Mouse (Mus musculus): ENCODE data around the gene Arsg. TPM values are rescaled to one million over a fixed set of nuclear protein-coding genes. Genes with fewer than 3 reads are reported as not detected.

Gene Arsg
- polyA plus RNA-seq, 1 experiment = 5.8 TPM

DNA sequence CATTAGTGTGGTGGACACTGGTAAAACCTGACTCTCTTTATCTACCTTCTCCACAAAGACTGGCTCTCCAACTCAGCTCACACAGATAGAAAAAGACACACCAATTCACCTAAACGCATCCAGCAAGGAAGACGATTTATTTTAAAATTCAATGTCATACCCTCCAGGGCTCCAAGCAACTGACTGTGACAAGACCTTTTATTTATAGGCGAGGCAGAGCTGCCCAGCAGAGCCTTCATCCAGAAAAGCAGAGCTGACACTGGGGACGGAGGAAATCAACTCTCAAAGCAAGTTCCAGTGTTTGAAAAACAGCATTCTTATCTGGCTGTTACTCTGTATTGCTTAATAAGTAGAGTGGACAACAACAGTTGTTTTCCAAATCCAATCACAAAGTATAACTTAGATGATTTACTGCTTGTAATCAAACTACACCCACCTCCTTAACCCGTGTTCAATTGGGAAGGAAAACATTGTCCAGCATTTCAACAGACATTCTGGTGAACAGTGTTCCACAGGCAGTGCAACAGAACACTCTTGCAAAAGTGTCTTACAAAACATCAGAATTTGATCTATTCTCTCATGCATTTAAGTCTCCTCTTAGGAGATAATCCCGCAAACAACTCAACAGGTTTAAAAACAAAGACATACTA lies 135.9 kb downstream of the Arsg start:
- no peaks in the 10 kb centered on the region for H3K9me3 ChIP-seq (replicated peaks; ENCODE audit: control insufficient read depth, insufficient read depth, low read length, poor library complexity, severe bottlenecking)

DNA sequence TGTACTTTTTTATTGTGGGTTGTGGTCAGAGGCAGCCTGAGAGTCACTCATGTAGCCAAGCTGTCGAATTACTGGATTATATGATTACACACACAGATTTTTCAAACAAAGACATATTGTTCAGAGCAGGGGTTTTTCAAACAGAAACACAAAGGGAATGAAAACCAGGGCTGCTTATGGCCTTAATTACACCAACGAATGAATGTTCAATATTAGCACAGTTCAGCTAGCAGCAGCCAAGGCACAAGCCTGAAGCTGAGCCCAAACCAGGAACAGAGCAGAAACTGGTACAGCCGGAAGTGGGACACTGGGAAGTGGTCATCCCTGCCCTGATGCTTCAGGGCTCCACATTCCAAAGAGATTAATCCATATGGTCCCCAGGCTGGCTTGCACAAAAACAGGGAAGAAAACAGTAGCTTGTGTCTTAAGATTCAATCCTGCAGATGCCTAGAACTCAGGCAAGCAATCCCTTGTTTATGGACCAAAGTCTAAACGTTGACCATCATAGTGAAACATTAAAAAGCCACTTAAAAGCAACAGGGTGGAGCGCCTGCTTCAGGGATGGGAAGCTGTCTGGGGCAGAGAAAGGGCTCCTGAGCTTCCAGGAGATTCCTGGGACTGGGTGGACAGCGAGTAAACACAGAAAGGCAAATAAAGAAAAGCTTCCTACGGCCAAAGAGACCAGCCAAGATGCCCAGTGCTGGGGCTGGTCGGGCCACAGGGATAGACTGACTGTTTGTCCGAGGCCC lies 137.0 kb downstream of the Arsg start:
- TF ChIP-seq CTCF (IDR thresholded peaks at IDR 0.05; ENCODE audit: low read depth, low read length) (no peak), POLR2A (IDR thresholded peaks at IDR 0.05; ENCODE audit: insufficient read depth, low read length) (no peak), EP300 (IDR thresholded peaks at IDR 0.05; ENCODE audit: insufficient read depth, low read depth, low read length) (no peak)
- H3K9me3 ChIP-seq (replicated peaks; ENCODE audit: control insufficient read depth, insufficient read depth, low read length, poor library complexity, severe bottlenecking) = no peaks in the 10 kb centered on the region
- H3K9ac ChIP-seq (ENCODE audit: low read depth, poor library complexity, severe bottlenecking) = peak overlapping the region; percentile 71; the same call in 1 of the 2 replicates
- no peaks in the 10 kb centered on the region for H3K27me3 ChIP-seq (ENCODE audit: control insufficient read depth, insufficient read depth, low read length, poor library complexity, severe bottlenecking)
- no peak overlapping the region for H3K27ac ChIP-seq (ENCODE audit: insufficient read depth, low read length)
- H3K4me1 ChIP-seq (ENCODE audit: control insufficient read depth, insufficient read depth, low read length) = no peaks in the 10 kb centered on the region
- H3K36me3 ChIP-seq (ENCODE audit: control insufficient read depth, insufficient read depth, low read length, poor library complexity, severe bottlenecking) = no peaks in the 10 kb centered on the region
- H3K4me3 ChIP-seq (ENCODE audit: low read depth, low read length) = peak overlapping the region; percentile 83

More for the DNA sequence above, 135.9 kb downstream of the Arsg start:
- Histone ChIP-seq H3K27ac (ENCODE audit: insufficient read depth, low read length) (no peak overlapping the region), H3K4me1 (ENCODE audit: control insufficient read depth, insufficient read depth, low read length) (no peaks in the 10 kb centered on the region), H3K9ac (ENCODE audit: low read depth, poor library complexity, severe bottlenecking) (no peak overlapping the region), H3K36me3 (ENCODE audit: control insufficient read depth, insufficient read depth, low read length, poor library complexity, severe bottlenecking) (no peaks in the 10 kb centered on the region), H3K4me3 (ENCODE audit: low read depth, low read length) (no peak overlapping the region), H3K27me3 (ENCODE audit: control insufficient read depth, insufficient read depth, low read length, poor library complexity, severe bottlenecking) (no peaks in the 10 kb centered on the region)
- TF ChIP-seq EP300 (IDR thresholded peaks at IDR 0.05; ENCODE audit: insufficient read depth, low read depth, low read length) (no peak), POLR2A (IDR thresholded peaks at IDR 0.05; ENCODE audit: insufficient read depth, low read length) (no peak), CTCF (IDR thresholded peaks at IDR 0.05; ENCODE audit: low read depth, low read length) (no peak)

- Histone ChIP-seq H3K9me3 (replicated peaks; ENCODE audit: control insufficient read depth, insufficient read depth, low read length, poor library complexity, severe bottlenecking) (no peaks in the 10 kb centered on the region), H3K4me3 (ENCODE audit: low read depth, low read length) (peak overlapping the region; percentile 83), H3K27me3 (ENCODE audit: control insufficient read depth, insufficient read depth, low read length, poor library complexity, severe bottlenecking) (no peaks in the 10 kb centered on the region), H3K27ac (ENCODE audit: insufficient read depth, low read length) (no peak overlapping the region), H3K9ac (ENCODE audit: low read depth, poor library complexity, severe bottlenecking) (peak overlapping the region; percentile 71), H3K36me3 (ENCODE audit: control insufficient read depth, insufficient read depth, low read length, poor library complexity, severe bottlenecking) (no peaks in the 10 kb centered on the region), H3K4me1 (ENCODE audit: control insufficient read depth, insufficient read depth, low read length) (no peaks in the 10 kb centered on the region)
- TF ChIP-seq CTCF (IDR thresholded peaks at IDR 0.05; ENCODE audit: low read depth, low read length) (peak; percentile 11), EP300 (IDR thresholded peaks at IDR 0.05; ENCODE audit: insufficient read depth, low read depth, low read length) (0 out of 2 replicates have a peak, but pooled peaks have one; percentile 21), POLR2A (IDR thresholded peaks at IDR 0.05; ENCODE audit: insufficient read depth, low read length) (no peak)
Measured at GRCm38 (mm10) chr11:109610795-109611302, 137.7 kb downstream of the Arsg start.

- H3K4me1 ChIP-seq (ENCODE audit: control insufficient read depth, insufficient read depth, low read length) = no peaks in the 10 kb centered on the region
- H3K9ac ChIP-seq (ENCODE audit: low read depth, poor library complexity, severe bottlenecking) = peak within 1 kb of the TSS; percentile 71
- no peaks in the 10 kb centered on the region for H3K36me3 ChIP-seq (ENCODE audit: control insufficient read depth, insufficient read depth, low read length, poor library complexity, severe bottlenecking)
- H3K9me3 ChIP-seq (replicated peaks; ENCODE audit: control insufficient read depth, insufficient read depth, low read length, poor library complexity, severe bottlenecking) = no peaks in the 10 kb centered on the region
- no peak within 1 kb of the TSS for H3K27ac ChIP-seq (ENCODE audit: insufficient read depth, low read length)
- peak within 1 kb of the TSS; percentile 83 for H3K4me3 ChIP-seq (ENCODE audit: low read depth, low read length)
- H3K27me3 ChIP-seq (ENCODE audit: control insufficient read depth, insufficient read depth, low read length, poor library complexity, severe bottlenecking) = no peaks in the 10 kb centered on the region
- no peak for TF ChIP-seq CTCF (IDR thresholded peaks at IDR 0.05; ENCODE audit: low read depth, low read length)
- no peak for TF ChIP-seq EP300 (IDR thresholded peaks at IDR 0.05; ENCODE audit: insufficient read depth, low read depth, low read length)
- no peak for TF ChIP-seq POLR2A (IDR thresholded peaks at IDR 0.05; ENCODE audit: insufficient read depth, low read length)
Measured at GRCm38 (mm10) chr11:109611303-109612149, 138.4 kb downstream of the Arsg start, which contains the start of gene Wipi1. Wipi1 (minus strand) TSS chr11:109611967.

GRCm38 (mm10) chr11:109612871-109613529 lies 139.8 kb downstream of the Arsg start:
- Histone ChIP-seq H3K4me3 (ENCODE audit: low read depth, low read length) (no peak overlapping the region), H3K27me3 (ENCODE audit: control insufficient read depth, insufficient read depth, low read length, poor library complexity, severe bottlenecking) (no peaks in the 10 kb centered on the region), H3K4me1 (ENCODE audit: control insufficient read depth, insufficient read depth, low read length) (no peaks in the 10 kb centered on the region), H3K36me3 (ENCODE audit: control insufficient read depth, insufficient read depth, low read length, poor library complexity, severe bottlenecking) (no peaks in the 10 kb centered on the region), H3K27ac (ENCODE audit: insufficient read depth, low read length) (no peak overlapping the region), H3K9me3 (replicated peaks; ENCODE audit: control insufficient read depth, insufficient read depth, low read length, poor library complexity, severe bottlenecking) (no peaks in the 10 kb centered on the region), H3K9ac (ENCODE audit: low read depth, poor library complexity, severe bottlenecking) (no peak overlapping the region)
- no peak for TF ChIP-seq CTCF (IDR thresholded peaks at IDR 0.05; ENCODE audit: low read depth, low read length)
- no peak for TF ChIP-seq EP300 (IDR thresholded peaks at IDR 0.05; ENCODE audit: insufficient read depth, low read depth, low read length)

All from ES-Bruce4 (cell line).